Mouse (Mus musculus) forebrain, embryonic 16.5 days (tissue): ENCODE results near the gene Etfdh. TPM values are rescaled to one million over a fixed set of nuclear protein-coding genes. Genes with fewer than 3 reads are reported as not detected.

ENCODE experiments used
- ATAC-seq: fragments of 200-750 bp; cut with Nextera tagmentation; 2 replicates; pipeline ENCODE4 v1.8.0; 2017; ENCODE audit warnings: mild to moderate bottlenecking, moderate library complexity
- H3K27ac ChIP-seq: fragments of 300-500 bp; sonication (generic); 2 replicates; pipeline ENCODE4 v1.5.1; 2014; ENCODE audit warnings: low read length, control low read depth
- H3K27me3 ChIP-seq: fragments of 300-500 bp; sonication (generic); replicated peaks from 2 replicates; pipeline ENCODE4 v1.6.1; 2014; ENCODE audit warnings: low read length; ENCODE audit not compliant: control insufficient read depth, insufficient read depth
- H3K36me3 ChIP-seq: fragments of 300-500 bp; sonication (generic); 2 replicates; pipeline ENCODE4 v1.6.1; 2014; ENCODE audit not compliant: control insufficient read depth, insufficient read depth
- H3K4me1 ChIP-seq: fragments of 300-500 bp; sonication (generic); replicated peaks from 2 replicates; pipeline ENCODE4 v1.6.1; 2014; ENCODE audit warnings: low read length; ENCODE audit not compliant: control insufficient read depth, insufficient read depth
- H3K4me2 ChIP-seq: fragments of 300-500 bp; sonication (generic); 2 replicates; pipeline ENCODE4 v1.6.1; 2014; ENCODE audit warnings: mild to moderate bottlenecking, low read length, control low read depth
- H3K4me3 ChIP-seq: fragments of 300-500 bp; sonication (generic); replicated peaks from 2 replicates; pipeline ENCODE4 v1.5.1; 2014; ENCODE audit warnings: mild to moderate bottlenecking, low read length, control low read depth
- H3K9ac ChIP-seq: fragments of 300-500 bp; sonication (generic); replicated peaks from 2 replicates; pipeline ENCODE4 v1.6.1; 2014; ENCODE audit warnings: low read depth, low read length, control low read depth
- H3K9me3 ChIP-seq: fragments of 300-500 bp; sonication (generic); 2 replicates; pipeline ENCODE4 v1.6.1; 2016; ENCODE audit warnings: low read length; ENCODE audit not compliant: control insufficient read depth
- WGBS: fragments of 180-500 bp; shearing (Covaris S2); extraction: QIAGEN DNeasy Blood & Tissue Kit; methylation state at CpG from one replicate; pipeline ENCODE4 v1.1.7; 2014; 5-methylcytosine and 5-hydroxymethylcytosine counted together
- polyA plus RNA-seq: library from polyadenylated mRNA; unstranded; fragments of >200 nt; fragmentation: Nextera tagmentation; extraction: Ambion mirVana; gene quantifications from 2 replicates; pipeline ENCODE4 v1.2.1, GENCODE M21; 2015

The Etfdh gene
- polyA plus RNA-seq, 1 experiment from 2014 or later = 38.9 TPM

DNA sequence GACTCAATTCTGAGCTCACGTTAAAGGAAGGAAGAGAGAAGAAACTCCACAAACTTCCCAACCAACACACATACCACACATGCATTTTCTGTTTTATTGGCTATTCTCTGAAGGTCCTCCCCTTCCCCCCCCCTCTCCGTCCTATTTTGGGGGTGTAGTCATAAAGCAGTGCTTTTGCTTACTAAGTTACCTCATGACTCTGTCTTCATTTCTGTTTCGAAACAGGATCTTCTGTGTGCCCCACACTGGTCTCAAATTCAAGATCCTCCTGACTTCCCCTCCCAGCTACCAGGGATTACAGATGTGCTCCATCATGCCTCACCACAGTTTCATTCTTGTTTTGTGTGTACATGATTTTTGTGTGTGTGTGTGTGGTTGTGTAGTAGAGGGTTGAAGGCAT is 56.9 kb downstream of the Etfdh start:
- H3K36me3 ChIP-seq = no peaks in the 10 kb centered on the region
- no peak overlapping the region for H3K4me2 ChIP-seq
- no peak for ATAC-seq
- H3K27ac ChIP-seq = no peak overlapping the region
- H3K4me3 ChIP-seq = no peak overlapping the region
- H3K27me3 ChIP-seq = no peaks in the 10 kb centered on the region
- no peak overlapping the region for H3K9ac ChIP-seq
- no peaks in the 10 kb centered on the region for H3K9me3 ChIP-seq
- 74% methylated on average over 3 of the region's 3 CpGs for WGBS
- peaks cover 8% of the 10 kb centered on the region for H3K4me1 ChIP-seq

DNA sequence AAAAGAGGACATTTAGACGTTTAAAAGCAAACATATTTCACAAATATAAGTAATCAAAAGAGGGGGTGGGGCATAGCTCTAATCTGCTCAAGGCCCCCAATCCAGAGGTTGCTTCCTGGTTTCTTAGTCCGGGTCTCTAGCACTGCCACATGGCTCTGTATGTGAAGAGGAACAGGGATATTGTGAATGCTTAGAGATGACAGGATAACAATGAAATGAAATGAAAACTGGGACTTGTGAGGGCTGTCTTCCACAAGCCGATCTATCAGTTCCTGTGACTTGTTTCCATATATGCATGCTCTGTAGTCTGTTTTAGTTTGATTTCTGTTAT is 60.0 kb downstream of the Etfdh start:
- Histone ChIP-seq H3K4me2 (no peak overlapping the region), H3K9me3 (no peaks in the 10 kb centered on the region), H3K36me3 (no peaks in the 10 kb centered on the region), H3K27ac (no peak overlapping the region), H3K4me3 (no peak overlapping the region), H3K9ac (no peak overlapping the region), H3K27me3 (no peaks in the 10 kb centered on the region), H3K4me1 (peaks cover 17% of the 10 kb centered on the region)
- ATAC-seq = no peak
- WGBS = 84% methylated on average over 3 of the region's 3 CpGs

DNA sequence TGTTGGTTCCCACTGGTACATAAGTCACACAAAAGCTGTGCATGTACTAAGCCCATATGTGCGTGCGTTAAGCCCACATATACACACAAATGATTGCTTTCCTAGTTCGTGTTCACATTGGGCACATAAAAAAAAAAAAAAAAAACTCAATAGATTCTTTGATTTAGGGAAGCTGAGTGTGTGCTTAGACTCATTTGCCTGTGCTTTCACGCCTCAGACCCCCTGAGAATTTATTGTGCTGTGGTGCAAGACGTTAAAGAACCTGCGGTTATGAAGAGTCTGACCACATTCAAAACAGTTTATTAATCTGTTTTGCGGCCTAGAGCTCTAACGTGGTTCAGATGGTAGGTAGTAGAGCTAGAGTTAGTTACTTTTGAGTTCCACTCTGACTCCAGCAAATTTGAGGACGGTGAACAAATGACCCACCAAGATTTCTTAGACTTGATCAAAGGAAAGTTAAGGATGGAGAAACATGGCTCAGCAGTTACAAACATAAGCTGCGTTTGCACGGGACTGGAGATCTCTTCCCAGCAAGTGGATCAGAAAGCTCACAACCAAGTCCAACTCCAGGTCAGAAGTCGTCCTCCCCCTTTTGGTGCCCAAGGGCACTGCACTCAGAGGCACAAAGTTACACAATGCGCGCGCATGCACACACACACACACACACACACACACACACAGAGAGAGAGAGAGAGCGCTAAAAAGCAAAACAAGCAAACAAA is 60.5 kb downstream of the Etfdh start:
- no peaks in the 10 kb centered on the region for H3K27me3 ChIP-seq
- peak overlapping the region; percentile 65; the same call in 1 of the 2 replicates for H3K27ac ChIP-seq
- WGBS = 84% methylated on average over 16 of the region's 16 CpGs
- no peaks in the 10 kb centered on the region for H3K36me3 ChIP-seq
- peaks cover 17% of the 10 kb centered on the region for H3K4me1 ChIP-seq
- H3K4me2 ChIP-seq = peak overlapping the region; percentile 93
- no peak for ATAC-seq
- peak overlapping the region; percentile 93 for H3K4me3 ChIP-seq
- no peak overlapping the region for H3K9ac ChIP-seq
- no peaks in the 10 kb centered on the region for H3K9me3 ChIP-seq

DNA sequence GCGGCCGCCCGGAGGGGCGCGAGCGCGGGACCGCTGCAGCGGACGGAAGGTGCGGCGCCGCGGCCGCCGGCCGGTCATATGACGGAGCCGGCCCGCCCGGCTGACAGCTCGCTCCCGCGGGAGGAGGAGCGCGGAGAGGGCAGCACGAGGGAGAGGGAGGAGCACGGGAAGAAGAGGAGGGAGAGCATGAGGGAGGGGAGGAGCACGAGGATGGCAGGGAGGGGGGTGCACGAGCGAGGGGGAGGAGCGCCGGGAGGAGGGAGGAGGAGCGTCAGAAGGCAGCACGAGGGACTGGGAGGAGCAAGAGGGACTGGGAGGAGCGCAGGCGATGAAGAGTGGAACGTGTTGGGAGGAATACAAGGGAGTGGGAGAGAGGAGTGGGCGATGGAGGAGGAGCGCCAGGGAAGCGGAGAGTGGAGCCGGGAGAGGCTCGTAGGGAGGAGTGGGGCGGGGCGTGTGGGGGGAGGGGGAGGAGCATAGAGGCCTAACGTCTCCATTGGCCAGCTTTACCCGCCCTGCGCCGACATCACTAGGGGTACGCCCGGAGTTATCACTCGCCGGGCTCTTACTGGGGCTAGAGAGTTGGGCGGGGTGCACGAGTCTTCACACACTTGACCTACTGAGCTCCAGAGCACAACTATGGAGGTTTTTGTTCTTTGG is 61.5 kb downstream of the Etfdh start, which contains the start of gene Fnip2:
TSS of gene Fnip2 (minus strand) at position 94 of the 660 bp plus-strand sequence.
- no peaks in the 10 kb centered on the region for H3K27me3 ChIP-seq
- no peaks in the 10 kb centered on the region for H3K9me3 ChIP-seq
- under 1% methylated on average over 52 of the region's 55 CpGs for WGBS
- peak within 1 kb of the TSS; percentile 80 for H3K27ac ChIP-seq
- H3K4me3 ChIP-seq = peak within 1 kb of the TSS; percentile 93
- ATAC-seq = peak; percentile 96
- H3K4me1 ChIP-seq = peaks cover 17% of the 10 kb centered on the region
- H3K9ac ChIP-seq = peak within 1 kb of the TSS; percentile 89
- H3K36me3 ChIP-seq = no peaks in the 10 kb centered on the region
- peak within 1 kb of the TSS; percentile 93 for H3K4me2 ChIP-seq

GRCm38 (mm10) chr3:79566716-79567691 is 62.3 kb downstream of the Etfdh start:
- peak; percentile 1 for ATAC-seq
- H3K4me3 ChIP-seq = peak overlapping the region; percentile 93
- no peaks in the 10 kb centered on the region for H3K36me3 ChIP-seq
- no peaks in the 10 kb centered on the region for H3K9me3 ChIP-seq
- peak overlapping the region; percentile 80 for H3K27ac ChIP-seq
- H3K27me3 ChIP-seq = no peaks in the 10 kb centered on the region
- peaks cover 21% of the 10 kb centered on the region for H3K4me1 ChIP-seq
- WGBS = 2% methylated on average over 35 of the region's 60 CpGs
- H3K9ac ChIP-seq = peak overlapping the region; percentile 89
- peak overlapping the region; percentile 93 for H3K4me2 ChIP-seq

DNA sequence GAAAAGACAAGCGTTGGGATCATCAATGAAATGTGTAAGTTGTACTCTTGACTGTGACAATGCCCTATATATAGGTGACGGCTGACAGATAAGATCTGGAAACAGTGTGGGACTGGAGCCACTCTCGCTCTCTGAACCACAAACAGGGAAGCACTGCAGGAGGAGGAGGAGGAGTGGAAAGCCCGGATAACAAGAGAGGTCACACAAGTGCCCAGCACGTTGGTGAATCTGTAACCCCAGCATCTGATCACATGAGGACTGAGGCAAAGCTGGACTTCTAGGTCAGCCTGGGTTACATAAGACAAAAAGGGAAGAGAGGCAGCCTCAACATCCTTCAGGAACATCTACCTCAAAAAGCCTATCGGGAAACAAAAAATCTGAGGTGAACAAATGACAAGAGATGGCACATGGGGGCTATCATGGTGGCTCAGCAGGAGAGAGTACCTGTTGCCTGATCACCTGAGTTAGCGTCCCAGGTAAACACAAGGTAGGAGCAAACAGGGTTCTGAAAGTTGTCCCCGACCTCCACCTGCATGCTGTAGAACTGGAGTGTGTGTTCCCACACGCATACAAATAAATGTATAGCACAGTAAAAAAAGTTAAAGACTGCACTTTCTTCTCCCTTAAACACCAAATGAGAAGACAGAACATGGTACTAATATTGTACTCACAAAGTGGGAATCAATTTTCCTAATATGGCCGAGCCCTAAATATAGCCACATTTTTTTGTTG is 64.3 kb downstream of the Etfdh start:
- H3K4me3 ChIP-seq = no peak overlapping the region
- H3K27me3 ChIP-seq = no peaks in the 10 kb centered on the region
- 88% methylated on average over 10 of the region's 10 CpGs for WGBS
- H3K9ac ChIP-seq = no peak overlapping the region
- no peaks in the 10 kb centered on the region for H3K9me3 ChIP-seq
- peaks cover 23% of the 10 kb centered on the region for H3K4me1 ChIP-seq
- no peak overlapping the region for H3K4me2 ChIP-seq
- ATAC-seq = no peak
- no peak overlapping the region for H3K27ac ChIP-seq
- no peaks in the 10 kb centered on the region for H3K36me3 ChIP-seq

DNA sequence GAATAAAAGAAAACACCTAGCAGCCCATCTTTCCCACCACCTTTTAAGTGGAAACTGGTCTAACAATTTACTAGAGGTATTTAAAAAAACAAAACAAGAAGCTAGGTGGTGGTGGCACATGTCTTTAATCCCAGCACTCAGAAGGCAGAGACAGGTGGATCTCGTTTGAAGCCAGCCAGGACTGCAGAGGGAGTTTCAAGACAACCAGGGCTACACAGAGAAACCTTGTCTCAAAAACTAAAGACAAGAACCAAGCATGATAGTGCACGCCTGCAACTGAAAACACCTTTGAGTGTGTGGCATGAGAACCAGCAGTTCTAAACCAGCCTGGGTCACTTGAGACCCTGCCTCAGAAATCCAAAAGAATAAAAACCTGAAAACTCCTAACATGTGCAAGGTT is 65.8 kb downstream of the Etfdh start:
- Histone ChIP-seq H3K27ac (no peak overlapping the region), H3K36me3 (no peaks in the 10 kb centered on the region), H3K4me1 (peaks cover 27% of the 10 kb centered on the region), H3K9me3 (no peaks in the 10 kb centered on the region), H3K9ac (no peak overlapping the region), H3K27me3 (no peaks in the 10 kb centered on the region), H3K4me3 (no peak overlapping the region), H3K4me2 (no peak overlapping the region)
- ATAC-seq = no peak
- WGBS = 72% methylated on average over 2 of the region's 2 CpGs

DNA sequence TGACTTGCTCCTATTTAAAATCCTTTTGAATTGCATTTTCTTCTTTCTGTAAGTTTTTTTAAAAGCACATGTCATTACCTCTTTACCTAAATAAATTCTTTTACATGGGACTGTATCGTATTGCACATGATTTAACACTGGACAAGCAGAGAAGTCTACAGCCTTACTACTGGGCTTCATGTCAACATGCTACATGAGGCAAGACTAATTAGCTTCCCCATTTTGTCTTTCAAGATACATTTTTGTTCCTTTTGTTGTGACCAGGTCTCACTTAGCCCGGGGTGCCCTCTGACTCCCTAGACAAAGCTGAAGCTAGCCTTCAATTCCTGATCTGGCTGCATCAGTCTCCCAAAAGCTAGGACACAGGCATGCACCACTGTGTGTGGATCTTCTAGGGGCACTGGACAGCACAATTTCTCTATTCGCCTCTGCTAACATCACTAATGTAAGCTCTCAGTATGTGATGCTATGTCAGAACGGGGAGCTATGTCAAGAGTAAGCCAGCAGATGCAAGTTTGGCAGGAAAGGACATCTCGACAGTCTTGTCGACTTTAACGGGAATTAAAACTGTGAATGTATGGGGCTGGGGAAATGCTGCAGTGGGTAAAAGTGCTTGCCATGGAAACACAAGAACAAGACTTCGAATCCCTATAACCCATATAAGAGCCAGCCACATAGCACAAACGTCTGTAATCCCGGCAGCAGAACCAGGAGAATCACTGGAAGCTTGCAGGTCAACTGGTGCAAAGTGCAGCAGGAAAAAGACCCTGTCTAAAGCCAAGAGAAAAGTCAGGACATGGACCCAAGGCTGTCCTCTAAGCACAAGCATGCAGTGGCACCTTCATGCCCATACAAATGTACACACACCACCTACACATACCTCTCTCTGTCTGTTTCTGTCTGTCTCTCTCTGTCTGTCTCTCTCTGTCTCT is 67.2 kb downstream of the Etfdh start:
- WGBS = 70% methylated on average over 10 of the region's 10 CpGs
- Histone ChIP-seq H3K27ac (no peak overlapping the region), H3K9ac (no peak overlapping the region), H3K27me3 (no peaks in the 10 kb centered on the region), H3K4me3 (no peak overlapping the region), H3K4me2 (no peak overlapping the region), H3K36me3 (no peaks in the 10 kb centered on the region), H3K4me1 (peaks cover 24% of the 10 kb centered on the region), H3K9me3 (no peaks in the 10 kb centered on the region)
- ATAC-seq = no peak
